Mouse (Mus musculus): Measurements from ENCODE around the gene Lats2. TPM values are rescaled to one million over a fixed set of nuclear protein-coding genes. Genes with fewer than 3 reads are reported as not detected.

Lats2 gene
- total RNA-seq, 1 experiment, result 9.1 TPM

- Histone ChIP-seq H3K9ac (ENCODE audit: insufficient read depth, low read depth, low read length, poor library complexity, severe bottlenecking) (no peak overlapping the region), H3K9me3 (ENCODE audit: control insufficient read depth, insufficient read depth, low read depth, low read length) (no peaks in the 10 kb centered on the region), H3K4me1 (ENCODE audit: control insufficient read depth in 2 of 2, insufficient read depth in 2 of 2, low read length in 2 of 2, poor library complexity in 1 of 2) (no peaks in the 10 kb centered on the region), H3K36me3 (ENCODE audit: control insufficient read depth, insufficient read depth, low read length, poor library complexity, severe bottlenecking) (no peaks in the 10 kb centered on the region), H3K27ac (ENCODE audit: insufficient read depth, low read depth, low read length, poor library complexity, severe bottlenecking) (no peak overlapping the region), H3K4me3 (ENCODE audit: insufficient read depth in 1 of 2, low read depth in 1 of 2, low read length in 2 of 2, poor library complexity in 1 of 2, severe bottlenecking in 1 of 2) (no peak overlapping the region)
- TF ChIP-seq ZC3H11A (IDR thresholded peaks at IDR 0.05; ENCODE audit: borderline replicate concordance, low read depth, low read length) (no peak), HCFC1 (IDR thresholded peaks at IDR 0.05; ENCODE audit: borderline replicate concordance, insufficient read depth, low read length) (no peak), ZNF384 (IDR thresholded peaks at IDR 0.05; ENCODE audit: low read depth, low read length) (no peak), MAFK (IDR thresholded peaks at IDR 0.05; ENCODE audit: insufficient read depth, low read depth, low read length) (no peak), CHD2 (IDR thresholded peaks at IDR 0.05; ENCODE audit: low read depth, low read length) (no peak)
- in situ Hi-C loops (cut with MboI; ENCODE audit: low sequenced_read_pairs in 2 of 2, unreplicated experiment in 2 of 2), result loop anchor here in 1 of 2 experiments (25.0 kb wide), 1 partner anchor 230 kb away; no protein-coding TSS in a partner anchor
- no peak for DNase-seq (ENCODE audit: low read depth, low spot score)
Measured at GRCm38 (mm10) chr14:57682751-57683150, 75.4 kb downstream of the Lats2 start.

- Histone ChIP-seq H3K4me3 (ENCODE audit: insufficient read depth in 1 of 2, low read depth in 1 of 2, low read length in 2 of 2, poor library complexity in 1 of 2, severe bottlenecking in 1 of 2) (no peak overlapping the region), H3K9me3 (ENCODE audit: control insufficient read depth, insufficient read depth, low read depth, low read length) (no peaks in the 10 kb centered on the region), H3K9ac (ENCODE audit: insufficient read depth, low read depth, low read length, poor library complexity, severe bottlenecking) (no peak overlapping the region), H3K36me3 (ENCODE audit: control insufficient read depth, insufficient read depth, low read length, poor library complexity, severe bottlenecking) (no peaks in the 10 kb centered on the region), H3K27ac (ENCODE audit: insufficient read depth, low read depth, low read length, poor library complexity, severe bottlenecking) (no peak overlapping the region), H3K4me1 (ENCODE audit: control insufficient read depth in 2 of 2, insufficient read depth in 2 of 2, low read length in 2 of 2, poor library complexity in 1 of 2) (peaks cover 0 to 2% of the 10 kb centered on the region in 2 experiments; a peak in 1 of 4 replicates)
- in situ Hi-C loops (cut with MboI; ENCODE audit: low sequenced_read_pairs in 2 of 2, unreplicated experiment in 2 of 2), result loop anchor here in 1 of 2 experiments (25.0 kb wide), 1 partner anchor 232 kb away; no protein-coding TSS in a partner anchor
- TF ChIP-seq ZNF384 (IDR thresholded peaks at IDR 0.05; ENCODE audit: low read depth, low read length), result peak; percentile 76; the same call in 1 of the 2 replicates
- no peak for TF ChIP-seq HCFC1 (IDR thresholded peaks at IDR 0.05; ENCODE audit: borderline replicate concordance, insufficient read depth, low read length)
- TF ChIP-seq ZC3H11A (IDR thresholded peaks at IDR 0.05; ENCODE audit: borderline replicate concordance, low read depth, low read length), result peak; percentile 66
- no peak for TF ChIP-seq CHD2 (IDR thresholded peaks at IDR 0.05; ENCODE audit: low read depth, low read length)
- DNase-seq (ENCODE audit: low read depth, low spot score), result peak; percentile 88
Measured at GRCm38 (mm10) chr14:57679958-57680535, 78.1 kb downstream of the Lats2 start.

GRCm38 (mm10) chr14:57679523-57679922 lies 78.7 kb downstream of the Lats2 start:
- Histone ChIP-seq H3K4me3 (ENCODE audit: insufficient read depth in 1 of 2, low read depth in 1 of 2, low read length in 2 of 2, poor library complexity in 1 of 2, severe bottlenecking in 1 of 2) (no peak overlapping the region), H3K4me1 (ENCODE audit: control insufficient read depth in 2 of 2, insufficient read depth in 2 of 2, low read length in 2 of 2, poor library complexity in 1 of 2) (peaks cover 0 to 2% of the 10 kb centered on the region in 2 experiments; a peak in 1 of 4 replicates), H3K36me3 (ENCODE audit: control insufficient read depth, insufficient read depth, low read length, poor library complexity, severe bottlenecking) (no peaks in the 10 kb centered on the region), H3K9ac (ENCODE audit: insufficient read depth, low read depth, low read length, poor library complexity, severe bottlenecking) (no peak overlapping the region), H3K9me3 (ENCODE audit: control insufficient read depth, insufficient read depth, low read depth, low read length) (no peaks in the 10 kb centered on the region), H3K27ac (ENCODE audit: insufficient read depth, low read depth, low read length, poor library complexity, severe bottlenecking) (no peak overlapping the region)
- in situ Hi-C loops (cut with MboI; ENCODE audit: low sequenced_read_pairs in 2 of 2, unreplicated experiment in 2 of 2), result loop anchor here in 1 of 2 experiments (25.0 kb wide), 1 partner anchor 233 kb away; no protein-coding TSS in a partner anchor
- DNase-seq (ENCODE audit: low read depth, low spot score), result no peak
- TF ChIP-seq HCFC1 (IDR thresholded peaks at IDR 0.05; ENCODE audit: borderline replicate concordance, insufficient read depth, low read length) (no peak), ZC3H11A (IDR thresholded peaks at IDR 0.05; ENCODE audit: borderline replicate concordance, low read depth, low read length) (no peak), CHD2 (IDR thresholded peaks at IDR 0.05; ENCODE audit: low read depth, low read length) (no peak), ZNF384 (IDR thresholded peaks at IDR 0.05; ENCODE audit: low read depth, low read length) (no peak), MAFK (IDR thresholded peaks at IDR 0.05; ENCODE audit: insufficient read depth, low read depth, low read length) (no peak)

- H3K9ac ChIP-seq (ENCODE audit: insufficient read depth, low read depth, low read length, poor library complexity, severe bottlenecking), result no peak overlapping the region
- H3K36me3 ChIP-seq (ENCODE audit: control insufficient read depth, insufficient read depth, low read length, poor library complexity, severe bottlenecking), result no peaks in the 10 kb centered on the region
- no peak for DNase-seq (ENCODE audit: low read depth, low spot score)
- in situ Hi-C loops (cut with MboI; ENCODE audit: low sequenced_read_pairs in 2 of 2, unreplicated experiment in 2 of 2), result loop anchor here in 1 of 2 experiments (25.0 kb wide), 1 partner anchor 237 kb away; no protein-coding TSS in a partner anchor
- no peak overlapping the region for H3K4me3 ChIP-seq (ENCODE audit: insufficient read depth in 1 of 2, low read depth in 1 of 2, low read length in 2 of 2, poor library complexity in 1 of 2, severe bottlenecking in 1 of 2)
- H3K9me3 ChIP-seq (ENCODE audit: control insufficient read depth, insufficient read depth, low read depth, low read length), result no peaks in the 10 kb centered on the region; the same call in 1 of the 2 replicates
- TF ChIP-seq CHD2 (IDR thresholded peaks at IDR 0.05; ENCODE audit: low read depth, low read length), result no peak
- no peak for TF ChIP-seq HCFC1 (IDR thresholded peaks at IDR 0.05; ENCODE audit: borderline replicate concordance, insufficient read depth, low read length)
- TF ChIP-seq MAFK (IDR thresholded peaks at IDR 0.05; ENCODE audit: insufficient read depth, low read depth, low read length), result no peak
- no peak for TF ChIP-seq ZNF384 (IDR thresholded peaks at IDR 0.05; ENCODE audit: low read depth, low read length)
- TF ChIP-seq ZC3H11A (IDR thresholded peaks at IDR 0.05; ENCODE audit: borderline replicate concordance, low read depth, low read length), result no peak
- peaks cover 0 to 2% of the 10 kb centered on the region in 2 experiments; a peak in 1 of 4 replicates for H3K4me1 ChIP-seq (ENCODE audit: control insufficient read depth in 2 of 2, insufficient read depth in 2 of 2, low read length in 2 of 2, poor library complexity in 1 of 2)
- no peak overlapping the region for H3K27ac ChIP-seq (ENCODE audit: insufficient read depth, low read depth, low read length, poor library complexity, severe bottlenecking)
Measured at GRCm38 (mm10) chr14:57675481-57675880, 82.7 kb downstream of the Lats2 start.
